Mouse (Mus musculus) retina, postnatal 1 day (tissue): Measurements from ENCODE around the gene Hoxa13.

Source experiments
- DNase-seq: peaks from one replicate; pipeline ENCODE4 v3.0.0-alpha.2; 2012

Gene Hoxa13

DNA sequence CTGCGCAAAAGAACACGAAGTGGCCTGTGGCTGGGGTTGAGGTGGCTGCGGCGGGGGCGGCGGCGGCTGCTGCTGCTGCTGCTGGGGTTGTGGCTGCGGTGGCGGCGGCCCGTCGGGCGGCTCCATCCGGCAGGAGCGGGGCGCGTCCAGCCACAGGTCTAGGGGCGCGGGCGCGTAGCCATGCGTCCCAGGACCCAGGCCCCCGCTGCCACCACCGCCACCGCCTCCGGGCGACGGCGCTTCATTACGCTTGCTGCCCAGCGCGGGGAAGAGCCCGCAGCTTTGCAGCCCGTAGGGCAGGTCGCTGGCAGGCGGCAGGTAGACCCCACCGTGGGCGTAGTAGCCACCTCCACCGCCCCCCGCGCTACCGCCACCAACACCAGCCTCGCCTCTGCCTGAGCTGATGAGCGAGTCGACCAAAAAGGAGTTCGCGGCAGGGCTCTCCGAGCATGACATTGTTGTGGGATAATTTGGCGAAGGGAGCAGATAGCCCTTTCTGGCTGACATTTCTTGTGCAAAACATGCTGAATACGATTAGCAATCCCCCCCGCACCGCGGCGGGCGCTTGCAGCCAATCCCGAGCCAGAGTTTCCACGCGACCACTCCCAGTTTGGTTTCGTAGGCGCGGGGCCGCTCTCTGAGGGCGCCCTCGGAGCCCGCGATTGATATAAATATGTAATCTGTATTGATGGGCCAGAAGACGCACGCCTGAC, 26.1 kb downstream of the Hoxa13 start:
- no peak for DNase-seq

DNA sequence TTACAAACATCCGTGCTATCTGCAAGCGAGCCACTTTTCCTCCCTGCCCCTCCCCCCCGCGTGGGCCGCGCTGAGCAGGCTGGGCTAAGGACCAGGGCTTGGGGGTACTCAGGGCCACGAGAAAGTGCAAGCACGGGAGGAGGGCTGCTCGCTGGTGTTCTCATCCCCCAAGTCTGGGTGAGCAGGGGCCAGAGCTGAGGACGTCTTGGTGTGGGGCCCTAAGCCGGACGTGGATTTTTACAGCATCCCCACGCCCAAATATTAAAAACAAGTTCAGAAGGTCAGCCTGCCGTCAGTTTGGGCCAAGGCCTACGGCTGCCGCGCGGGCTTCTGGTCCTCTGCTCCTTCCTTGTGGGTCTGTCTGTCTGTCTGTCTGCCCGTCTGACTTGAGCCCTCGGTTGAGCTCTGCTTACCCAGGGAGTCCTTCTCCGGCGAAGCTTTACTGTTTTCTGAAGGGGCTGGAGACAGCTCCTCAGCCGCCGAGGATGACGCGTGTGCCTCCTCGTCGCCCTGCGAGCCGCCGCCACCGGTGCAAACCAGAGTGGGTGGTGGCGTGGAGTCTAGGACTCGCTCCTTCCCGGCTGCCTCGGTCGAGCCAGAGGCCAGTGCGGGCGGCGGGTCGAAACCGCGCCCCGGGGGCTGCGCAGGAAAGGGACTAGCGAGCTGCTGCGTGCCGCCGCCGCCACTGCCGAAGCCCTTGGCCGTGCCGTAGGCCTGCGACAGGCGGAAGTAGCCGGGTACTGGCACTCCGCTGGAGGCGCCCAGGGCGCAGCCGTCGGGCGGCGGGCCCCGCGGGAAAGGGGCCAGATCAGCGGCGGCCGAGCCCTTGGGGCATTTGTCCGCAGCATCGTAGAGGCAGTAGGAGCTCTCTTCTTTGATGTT, 26.9 kb downstream of the Hoxa13 start:
- no peak for DNase-seq

DNA sequence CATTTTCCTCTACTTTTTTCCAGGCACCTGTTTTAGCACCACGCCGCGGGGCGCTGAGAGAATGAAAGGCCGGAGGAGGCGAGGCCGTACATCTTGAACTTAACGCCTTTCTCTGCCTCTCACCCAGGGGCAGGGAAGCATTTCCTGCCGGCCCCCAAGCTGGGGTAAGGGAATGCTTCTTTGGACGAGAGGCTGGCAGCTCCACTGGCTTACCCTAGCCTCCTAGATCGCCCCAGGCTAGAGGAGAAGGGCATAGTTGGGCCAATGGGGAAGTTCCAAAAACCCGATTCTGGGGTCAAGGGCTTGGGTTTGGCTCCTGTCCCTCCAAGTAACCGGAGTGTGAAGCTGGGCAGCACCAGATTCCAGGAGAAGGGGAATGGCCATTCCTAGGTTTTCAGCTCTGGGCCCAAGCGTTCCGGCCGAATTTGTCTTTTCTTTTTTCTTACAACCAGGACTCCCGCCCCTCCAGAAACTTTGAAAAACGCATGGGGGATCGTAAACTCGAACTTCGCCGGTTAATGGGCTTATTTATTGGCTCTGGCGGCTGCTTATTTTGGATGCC, 27.6 kb downstream of the Hoxa13 start:
- no peak for DNase-seq

DNA sequence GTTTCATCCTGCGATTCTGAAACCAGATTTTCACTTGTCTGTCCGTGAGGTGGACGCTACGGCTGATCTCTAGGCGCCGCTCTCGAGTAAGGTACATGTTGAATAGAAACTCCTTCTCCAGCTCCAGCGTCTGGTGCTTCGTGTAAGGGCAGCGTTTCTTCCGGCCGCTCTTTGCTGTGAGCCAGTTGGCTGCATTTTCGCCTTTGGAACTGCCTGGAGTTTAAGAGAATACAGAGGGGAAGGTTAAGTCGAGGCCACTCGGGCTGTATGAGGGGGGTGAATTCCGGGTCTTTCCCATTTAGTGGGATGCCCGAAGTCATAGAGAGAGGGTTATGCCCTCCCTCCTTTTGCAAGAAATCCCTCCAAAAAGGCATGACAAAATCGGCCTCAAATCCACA, 28.1 kb downstream of the Hoxa13 start:
- peak; percentile 45 for DNase-seq

DNA sequence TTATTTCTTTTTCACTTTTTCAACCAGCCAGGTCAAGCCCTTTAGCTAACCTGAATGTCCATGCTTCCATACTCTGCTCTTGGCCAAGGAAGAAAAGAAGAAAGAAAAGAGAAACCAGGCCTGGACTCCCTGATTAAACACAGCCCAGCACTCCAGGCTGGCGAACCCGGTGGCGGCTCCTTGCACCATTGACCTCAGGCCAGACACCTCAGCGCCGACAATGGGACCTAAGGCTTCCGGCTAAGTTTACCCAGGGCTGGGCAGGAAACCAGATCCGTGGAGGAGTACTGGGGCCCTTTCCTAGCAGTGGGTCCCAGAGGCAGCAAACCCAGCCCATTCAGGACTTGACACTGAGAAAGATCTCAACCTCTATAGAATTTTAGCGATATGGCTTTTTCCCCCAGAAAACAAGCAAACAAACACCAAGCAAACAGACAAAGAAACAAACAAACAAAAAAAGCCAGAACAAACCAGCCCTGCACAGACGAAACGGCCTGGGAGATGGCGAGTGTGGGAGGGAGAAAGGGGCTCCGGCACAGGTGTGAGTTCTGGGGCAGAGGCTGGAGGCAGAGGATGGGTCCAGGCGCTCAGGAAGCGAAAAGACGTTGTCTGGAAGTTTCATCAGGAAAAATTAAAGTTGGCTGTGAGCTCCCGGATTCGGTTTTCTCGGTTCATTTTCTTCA, 28.7 kb downstream of the Hoxa13 start:
- DNase-seq: peak; percentile 17

DNA sequence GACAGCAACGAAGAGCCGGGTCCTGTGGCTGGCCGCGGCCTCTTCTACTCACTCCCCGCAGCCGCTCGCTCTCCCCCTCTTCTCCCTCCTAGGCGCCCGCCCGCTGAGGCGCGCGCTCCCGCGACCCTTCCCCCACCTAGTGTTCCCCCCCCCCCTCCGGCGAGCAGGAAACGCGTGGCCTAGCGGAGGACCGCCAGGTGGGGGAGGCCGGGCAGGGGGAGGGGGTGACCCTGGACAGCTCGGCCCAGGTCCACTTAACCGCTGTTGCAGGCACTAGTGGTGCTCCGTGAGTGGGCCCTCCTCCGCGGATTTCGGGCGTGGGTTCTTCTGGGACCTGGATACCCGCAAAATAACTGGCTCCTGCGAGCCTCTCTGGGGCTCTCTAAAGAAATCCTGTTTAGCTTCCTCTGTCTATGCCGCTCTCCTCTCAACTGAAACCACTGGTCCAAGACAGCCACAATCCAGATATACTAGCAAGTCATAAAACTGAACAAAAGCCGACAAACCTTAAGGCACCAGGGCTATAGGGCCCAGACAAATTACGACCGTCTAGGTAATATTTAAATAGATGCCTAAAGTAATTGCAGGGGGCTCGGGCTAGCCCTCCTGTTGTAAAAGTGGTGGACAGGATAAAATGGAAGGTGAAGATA, 30.0 kb downstream of the Hoxa13 start, which contains the start of gene Hoxa9:
Hoxa9 (minus strand) TSS at position 574 of the 650 bp plus-strand sequence.
- no peak for DNase-seq

DNA sequence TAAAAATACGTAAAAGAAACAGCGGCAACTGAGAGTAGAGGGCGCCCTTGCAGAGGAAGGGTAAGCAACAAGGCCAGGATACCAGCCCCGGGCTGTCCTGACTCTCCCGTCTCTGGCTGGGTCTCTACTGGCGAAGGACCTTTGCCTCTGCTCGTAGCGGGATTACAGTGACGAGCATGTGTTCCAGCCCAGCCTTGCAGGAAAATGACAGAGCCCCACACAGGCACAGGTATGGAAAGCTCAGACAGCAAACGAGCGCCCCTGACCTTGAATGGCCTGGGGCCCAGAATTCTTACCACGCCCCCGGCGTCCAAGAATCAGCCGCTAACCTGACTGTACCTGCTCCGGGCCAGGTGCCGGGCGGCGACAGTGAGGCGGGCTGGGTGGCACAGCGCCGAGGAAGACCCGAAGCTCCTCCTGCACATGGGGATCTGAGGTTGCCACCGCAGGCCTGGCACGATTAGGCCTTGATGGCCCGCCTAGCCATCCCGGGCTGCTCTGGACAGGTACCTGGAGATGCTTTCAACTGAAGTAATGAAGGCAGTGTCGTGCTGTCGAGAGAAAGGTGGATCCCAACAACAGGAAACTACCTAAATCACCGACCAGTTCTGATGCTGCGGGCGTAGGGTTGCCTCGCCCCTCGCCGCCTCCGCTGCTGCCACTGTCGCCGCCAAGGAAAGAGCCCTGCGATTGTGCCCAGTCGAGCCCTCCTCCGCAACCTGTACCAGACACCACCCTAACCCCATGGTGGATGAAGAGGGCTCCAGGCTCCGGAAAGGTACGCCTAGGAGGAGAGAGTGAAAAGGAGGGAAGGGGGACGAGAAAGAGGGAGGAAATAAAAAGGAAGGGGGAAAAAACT, 30.9 kb downstream of the Hoxa13 start:
- DNase-seq: no peak

DNA sequence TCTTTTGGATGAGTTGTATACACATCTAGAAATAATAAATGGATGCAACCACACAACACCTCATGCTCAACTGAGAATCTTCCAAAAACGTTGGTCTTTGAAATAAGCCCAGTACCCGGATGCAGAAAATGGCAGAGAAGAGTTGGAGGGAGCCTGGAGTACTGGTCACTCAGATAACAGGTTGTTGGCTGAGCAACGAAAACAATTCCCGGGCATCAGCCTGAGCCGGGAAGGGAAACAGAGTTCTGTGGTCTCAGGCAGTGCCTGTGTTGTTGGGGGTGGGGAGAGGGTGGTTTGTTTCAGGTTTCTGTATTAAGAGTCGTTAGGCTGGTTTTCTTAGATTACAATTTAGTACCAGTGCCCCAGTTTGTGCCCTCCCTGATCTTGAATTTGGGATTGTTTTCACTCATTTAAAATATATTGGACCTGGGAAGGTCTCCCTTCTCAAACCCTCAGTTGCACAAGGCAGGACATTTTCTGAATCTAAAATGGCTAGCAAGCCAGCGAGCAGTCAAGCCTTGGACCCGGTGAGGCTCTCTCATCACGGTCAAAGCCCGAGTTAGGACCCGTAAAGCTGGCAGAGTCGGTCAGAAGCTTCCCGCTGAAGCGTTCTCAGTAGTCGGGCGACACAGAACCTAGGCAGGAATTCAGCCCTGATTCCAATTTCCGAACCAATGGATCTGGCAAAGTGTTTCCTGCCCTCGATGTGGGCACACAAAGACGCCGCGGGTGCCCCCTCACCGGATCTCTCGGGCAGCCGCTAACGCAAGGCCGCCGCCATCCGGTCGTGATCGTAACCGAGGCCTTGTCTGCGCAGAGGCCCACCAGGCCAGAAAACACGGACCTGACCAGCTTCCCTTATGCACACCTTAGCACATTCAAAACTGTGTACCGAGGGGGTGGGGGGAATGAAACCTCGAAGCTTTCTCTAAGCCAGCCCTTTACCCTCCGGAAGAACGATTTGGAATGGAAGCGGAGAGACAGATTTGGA, 31.9 kb downstream of the Hoxa13 start:
- no peak for DNase-seq

DNA sequence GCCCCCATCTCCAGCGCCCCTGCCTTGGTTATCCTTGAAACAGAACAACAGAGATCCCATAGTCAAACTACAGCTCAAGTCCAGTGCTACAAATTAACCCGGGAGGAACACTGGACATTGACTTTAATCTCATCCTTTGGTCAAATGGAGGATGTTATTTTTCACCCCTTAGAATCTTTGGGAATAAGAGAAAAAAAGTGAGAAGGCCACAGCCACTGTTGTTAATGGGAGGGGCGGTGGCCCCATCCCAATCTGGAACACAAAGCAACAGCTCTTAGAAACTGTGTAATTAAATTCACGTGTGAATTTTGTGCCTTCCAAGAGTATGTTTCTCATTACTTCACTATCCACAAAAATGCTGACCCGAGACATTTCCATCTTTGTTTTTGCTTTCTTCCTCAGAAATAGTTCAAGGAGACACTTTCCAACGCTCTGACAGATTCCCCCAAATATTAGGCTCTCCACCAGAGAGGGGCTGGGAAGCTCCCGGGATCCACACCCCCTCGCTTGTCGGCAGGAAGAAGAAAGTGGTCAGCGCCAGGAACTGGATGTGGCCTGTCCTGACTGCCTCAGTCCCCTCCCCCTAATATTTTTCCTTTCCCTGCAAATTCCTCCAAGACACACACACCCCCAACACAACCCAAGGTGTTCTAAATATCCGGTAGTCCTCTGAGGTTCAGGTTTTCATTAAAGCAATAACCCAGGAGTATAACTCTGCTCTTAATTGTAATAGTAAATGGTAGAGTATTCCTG, 33.0 kb downstream of the Hoxa13 start:
- DNase-seq: no peak

DNA sequence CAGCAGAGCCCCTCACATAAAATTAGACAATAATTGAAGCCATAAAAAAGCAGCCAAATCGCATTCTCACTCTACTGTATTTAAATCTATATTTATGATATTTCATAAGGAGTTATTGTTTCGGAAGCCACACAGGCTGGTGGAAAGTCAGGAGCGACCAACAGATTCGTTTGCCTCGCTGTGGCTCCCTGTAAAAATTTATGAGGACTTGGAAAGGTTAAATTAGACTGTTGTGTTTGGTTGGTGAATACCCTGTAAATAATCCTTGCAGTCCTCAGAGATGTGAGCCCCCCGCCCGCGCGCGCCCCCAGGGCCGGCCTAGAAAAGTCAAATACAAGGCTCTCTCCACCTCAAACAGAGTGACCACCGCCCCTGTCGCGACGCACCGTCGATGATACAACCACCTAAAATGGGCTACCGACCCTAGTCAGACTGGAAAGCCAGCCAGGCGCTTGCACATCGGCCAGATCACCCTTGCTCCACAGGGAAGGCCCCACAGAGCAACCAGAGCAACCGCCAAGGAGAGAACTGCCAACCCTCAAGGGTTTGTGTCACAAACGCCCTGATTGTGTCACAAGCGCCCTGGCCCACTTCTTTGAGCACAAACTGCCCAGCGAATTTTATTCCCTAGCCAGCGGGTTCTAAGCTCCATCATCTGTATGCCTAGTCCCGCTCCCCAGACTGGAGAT, 34.0 kb downstream of the Hoxa13 start:
- no peak for DNase-seq

DNA sequence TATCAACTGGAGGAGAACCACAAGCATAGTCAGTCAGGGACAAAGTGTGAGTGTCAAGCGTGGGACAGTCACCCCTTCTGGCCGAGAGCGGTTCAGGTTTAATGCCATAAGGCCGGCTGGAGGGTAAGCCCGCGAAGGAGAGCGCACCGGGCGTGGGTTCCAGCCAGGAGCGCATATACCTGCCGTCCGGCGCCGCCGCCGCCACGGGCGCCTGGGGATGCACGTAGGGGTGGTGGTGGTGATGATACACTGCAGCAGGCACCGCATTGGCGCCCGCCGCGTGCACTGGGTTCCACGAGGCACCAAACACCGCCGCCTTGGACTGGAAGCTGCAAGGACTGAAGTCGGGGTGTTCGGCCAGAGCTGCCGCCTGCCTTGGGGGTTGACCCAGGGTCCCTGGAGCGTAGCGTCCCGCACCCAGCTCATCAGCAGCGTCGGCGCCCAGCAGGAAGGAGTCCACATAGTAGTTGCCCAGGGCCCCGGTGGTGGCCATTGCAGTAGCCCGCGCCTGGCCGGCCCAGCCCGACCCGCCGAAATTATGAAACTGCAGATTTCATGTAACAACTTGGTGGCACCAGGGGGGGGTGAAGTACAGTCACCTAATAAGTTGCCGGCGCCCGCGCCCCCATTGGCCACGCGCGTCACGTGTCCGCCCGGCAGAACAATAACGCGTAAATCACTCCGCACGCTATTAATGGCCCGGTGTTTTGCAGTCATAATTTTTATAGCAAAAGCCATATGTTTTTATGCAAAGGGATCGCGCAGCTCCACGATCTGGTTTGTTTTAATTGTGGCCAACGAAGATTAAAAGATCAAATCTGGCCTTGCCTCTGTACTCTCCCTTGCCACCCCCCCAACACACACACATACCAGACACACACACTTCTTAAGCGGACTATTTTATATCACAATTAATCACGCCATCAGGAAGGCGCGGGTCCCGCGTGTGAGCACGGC, 34.8 kb downstream of the Hoxa13 start:
- DNase-seq: no peak

DNA sequence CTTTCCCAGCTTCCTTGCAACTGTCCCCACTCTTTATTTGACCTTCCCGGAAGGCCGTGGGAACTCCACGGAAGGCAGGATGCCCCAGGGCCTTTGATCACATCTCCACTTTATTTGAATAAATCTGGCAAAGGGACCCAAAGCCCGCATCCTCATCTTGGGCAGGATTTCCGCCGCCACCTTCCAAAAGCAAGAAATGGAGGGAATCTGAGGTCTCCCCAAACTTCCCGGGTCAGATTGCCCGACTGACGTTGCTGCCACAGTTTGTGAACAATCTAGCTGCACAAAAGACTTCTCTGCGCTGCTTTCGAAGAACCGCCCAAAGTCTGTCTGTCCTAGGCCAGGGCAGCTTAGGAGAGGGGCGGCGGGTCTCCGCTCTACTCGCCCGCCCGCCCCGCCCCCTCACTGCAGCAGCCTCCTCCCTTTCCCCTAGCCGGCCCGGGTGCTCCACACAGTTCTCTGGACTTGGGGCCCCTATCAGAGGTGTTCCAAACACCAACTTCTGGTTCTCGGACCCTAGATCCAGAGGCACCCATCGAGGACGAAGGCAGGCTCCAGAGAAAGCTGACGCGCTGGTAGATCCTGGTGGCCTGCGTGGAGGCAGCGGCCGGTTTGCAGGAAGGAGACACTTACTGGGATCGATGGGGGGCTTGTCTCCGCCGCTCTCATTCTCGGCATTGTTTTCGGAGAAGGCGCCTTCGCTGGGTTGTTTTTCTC, 35.6 kb downstream of the Hoxa13 start:
- no peak for DNase-seq

DNA sequence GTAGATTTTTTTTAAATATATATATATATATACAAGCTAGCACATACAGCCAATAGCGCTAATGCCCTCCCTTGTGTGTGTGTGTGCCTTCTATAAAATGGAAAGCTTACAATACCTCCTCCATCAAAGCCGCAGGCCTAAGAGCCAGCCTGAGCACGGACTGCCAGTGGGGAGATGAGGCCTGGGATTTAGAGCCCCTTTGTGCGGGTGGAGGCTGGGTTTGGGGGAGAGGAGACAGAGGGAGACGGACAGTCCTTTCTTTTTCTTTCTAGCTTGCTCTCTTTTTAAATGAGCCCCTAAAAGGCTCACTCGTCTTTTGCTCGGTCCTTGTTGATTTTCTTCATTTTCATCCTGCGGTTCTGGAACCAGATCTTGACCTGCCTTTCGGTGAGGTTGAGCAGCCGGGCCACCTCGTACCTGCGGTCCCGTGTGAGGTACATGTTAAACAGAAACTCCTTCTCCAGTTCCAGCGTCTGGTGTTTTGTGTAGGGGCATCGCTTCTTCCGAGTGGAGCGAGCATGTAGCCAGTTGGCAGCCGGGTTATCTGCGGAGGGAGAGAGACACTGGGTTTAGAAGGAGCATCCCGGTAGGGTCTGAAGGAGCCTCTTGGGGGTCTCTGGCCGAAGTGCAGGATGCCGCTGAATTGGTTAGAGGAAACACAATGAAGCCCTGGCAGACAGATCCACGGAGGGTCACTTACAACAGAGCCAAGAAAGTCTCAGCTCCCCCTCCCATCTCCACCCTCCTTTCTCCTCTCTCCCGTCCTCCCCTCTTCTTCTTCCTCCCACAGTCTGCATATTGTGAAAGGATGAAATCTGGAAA, 36.5 kb downstream of the Hoxa13 start:
- no peak for DNase-seq

DNA sequence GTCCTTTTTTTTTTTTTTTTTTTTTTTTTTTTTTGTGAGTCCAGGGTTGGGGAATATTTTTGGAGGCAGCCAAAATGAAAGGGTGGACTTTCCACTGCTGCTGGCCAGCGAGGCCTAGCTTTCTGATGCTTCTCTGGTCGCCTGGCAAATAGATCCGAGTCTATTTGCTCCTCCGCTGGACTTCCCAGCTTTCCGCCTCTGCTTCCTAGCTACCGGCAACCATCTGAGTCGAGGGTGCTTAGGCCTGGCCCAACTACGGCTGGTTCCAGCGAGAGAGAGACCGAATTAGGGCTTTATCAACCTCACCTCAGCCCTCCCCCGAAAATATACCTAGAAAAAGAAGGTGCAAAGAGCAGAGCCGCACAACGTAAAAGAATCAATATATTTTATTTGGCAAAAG, 38.0 kb downstream of the Hoxa13 start:
- DNase-seq: no peak

DNA sequence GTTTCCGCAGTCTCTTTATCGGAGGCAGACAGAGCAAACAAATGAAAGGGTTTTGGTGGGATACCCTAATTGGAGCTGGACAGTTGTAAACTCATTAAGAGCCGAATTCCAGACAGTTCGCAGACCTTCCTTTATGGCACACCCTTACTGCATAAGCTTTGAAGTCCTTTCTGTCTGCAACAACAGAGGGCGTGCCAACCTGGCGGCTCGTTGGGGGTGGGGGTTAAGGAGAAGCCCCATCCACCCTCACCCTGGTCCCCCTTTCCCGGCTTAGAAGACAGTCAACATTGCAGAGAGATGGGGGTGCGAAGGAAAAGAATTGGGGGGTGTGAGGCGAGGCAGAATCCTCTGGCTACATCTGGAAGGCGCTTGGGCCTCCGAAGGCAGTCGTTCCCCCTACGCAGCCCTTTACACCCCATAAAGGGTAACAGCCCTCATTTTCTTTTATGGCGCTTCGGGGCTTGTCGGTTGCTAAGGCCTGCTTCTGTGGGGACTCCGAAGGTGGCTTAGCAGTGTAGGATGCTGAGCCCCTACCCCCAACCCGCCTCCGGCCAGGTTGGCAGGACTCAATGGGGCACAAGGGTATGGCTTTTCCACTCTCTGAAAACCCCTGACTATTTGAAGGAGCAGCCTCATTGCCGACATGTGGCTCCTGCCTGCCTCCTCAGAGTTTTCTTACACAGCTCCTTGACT, 38.5 kb downstream of the Hoxa13 start:
- no peak for DNase-seq
